Mouse (Mus musculus): ENCODE measurements at regions not wholly inside any gene's neighbourhood (a gene's known extent, or its start where the extent isn't known, plus 50 kb on each side); places are given as distances from the start of the nearest gene placed in this dataset.

DNA sequence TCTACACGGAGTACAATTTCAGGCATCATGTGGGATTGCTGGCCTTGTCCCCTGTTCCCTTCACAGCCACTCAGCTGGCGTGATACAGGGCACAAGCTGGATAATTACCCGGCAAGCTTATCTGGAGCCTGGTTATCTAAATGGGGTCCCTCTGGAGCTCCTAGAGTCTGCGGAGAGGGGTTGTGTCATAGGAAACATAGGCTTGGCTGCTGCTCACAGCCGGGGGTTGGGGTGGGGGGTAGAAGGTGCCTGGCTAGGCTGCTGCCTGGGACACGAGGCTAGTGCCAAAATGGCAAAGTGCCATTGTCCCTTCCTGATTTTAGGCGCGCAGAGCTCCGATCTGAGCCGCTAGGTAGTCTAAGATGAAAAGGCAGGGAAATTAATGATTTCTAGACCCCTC lies 88.6 kb downstream of the Phlda1 start:
- TF ChIP-seq POLR2A (IDR thresholded peaks at IDR 0.05; ENCODE audit: borderline replicate concordance, low read depth, low read length) (no peak), CTCF (IDR thresholded peaks at IDR 0.05; ENCODE audit: low read depth, low read length) (no peak)

Data from bone marrow macrophage, adult 2 months (primary cell).